Mouse (Mus musculus) spleen, adult 2 months (tissue): ENCODE measurements around the gene Pfkfb2.

Source experiments
- CTCF ChIP-seq: fragments of 200-500 bp; IDR thresholded peaks from 2 replicates; pipeline ENCODE4 v1.5.1; 2011; ENCODE audit warnings: mild to moderate bottlenecking, inconsistent platforms; ENCODE audit not compliant: insufficient read depth, insufficient read length, insufficient replicate concordance; ENCODE audit errors: extremely low read depth
- POLR2A ChIP-seq: fragments of 200-500 bp; IDR thresholded peaks from 2 replicates; pipeline ENCODE4 v1.6.1; 2011; ENCODE audit warnings: low read depth, low read length, inconsistent platforms

GRCm38 (mm10) chr1:130714046-130714445 lies 15.0 kb downstream of the Pfkfb2 start:
- no peak for TF ChIP-seq CTCF
- TF ChIP-seq POLR2A = no peak
